Mouse (Mus musculus) embryo, embryonic 9.5 days (tissue): ENCODE measurements at regions not wholly inside any gene's neighbourhood (a gene's known extent, or its start where the extent isn't known, plus 50 kb on each side); places are given as distances from the start of the nearest gene placed in this dataset.

Experiments
- DNase-seq: peaks from one replicate; pipeline ENCODE4 v3.0.0-alpha.2; 2017; ENCODE audit errors: extremely low spot score

DNA sequence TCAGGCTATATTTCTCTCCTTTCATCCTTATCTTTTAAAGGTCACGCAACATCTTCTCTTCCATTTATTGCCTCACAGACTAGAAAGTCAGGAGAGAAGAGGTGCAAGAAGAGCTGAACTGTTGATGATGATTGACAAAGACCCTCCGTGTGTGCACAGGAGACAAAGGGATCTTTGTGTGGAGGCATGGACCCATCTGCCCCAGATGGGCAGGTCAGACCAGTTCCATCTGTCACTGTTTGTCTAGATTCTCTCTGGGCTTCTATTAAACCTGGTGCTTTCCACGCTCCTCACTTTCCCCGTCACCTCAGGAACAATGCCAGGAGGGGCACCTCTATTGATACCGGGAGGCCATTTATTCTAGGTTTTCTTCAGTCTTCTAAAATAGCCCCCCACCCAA is 364.1 kb upstream of the Pik3r1 start:
- no peak for DNase-seq

DNA sequence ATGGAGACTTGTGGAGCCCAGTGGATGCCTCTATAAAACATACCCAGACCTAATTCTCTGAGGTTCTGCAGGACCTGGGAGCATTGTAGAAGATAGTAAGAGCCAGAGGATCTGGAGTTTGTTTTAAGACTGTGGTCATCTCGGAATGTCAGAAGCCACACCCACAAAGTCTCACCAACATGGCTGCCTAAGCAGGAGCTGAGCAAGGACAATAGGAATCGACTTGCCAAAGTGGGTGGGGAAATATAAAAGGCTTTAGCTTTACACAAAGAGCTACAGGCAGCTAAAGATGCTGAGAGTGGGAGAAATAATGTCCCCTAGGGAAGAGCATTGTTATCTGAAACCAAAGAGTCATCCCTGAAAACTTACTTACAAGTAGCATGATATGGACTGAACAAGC is 364.7 kb upstream of the Pik3r1 start:
- no peak for DNase-seq

DNA sequence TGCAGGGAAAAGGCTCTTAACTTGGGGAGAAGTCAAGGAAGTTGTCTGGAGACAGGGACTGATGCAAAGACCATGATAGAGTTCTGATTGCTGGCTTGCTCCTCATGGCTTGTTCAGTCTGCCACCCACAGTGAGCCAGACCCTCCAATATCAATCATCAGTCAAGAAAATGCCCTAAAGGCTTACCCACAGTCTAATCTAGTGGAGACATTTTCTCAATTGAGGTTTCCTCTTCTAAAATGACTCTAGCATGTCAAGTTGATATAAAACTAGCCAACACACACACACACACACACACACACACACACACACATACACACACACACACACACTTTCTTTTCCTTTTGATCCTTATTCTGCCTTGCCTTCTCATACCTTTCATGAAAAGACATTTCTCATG is 367.2 kb upstream of the Pik3r1 start:
- DNase-seq: no peak

DNA sequence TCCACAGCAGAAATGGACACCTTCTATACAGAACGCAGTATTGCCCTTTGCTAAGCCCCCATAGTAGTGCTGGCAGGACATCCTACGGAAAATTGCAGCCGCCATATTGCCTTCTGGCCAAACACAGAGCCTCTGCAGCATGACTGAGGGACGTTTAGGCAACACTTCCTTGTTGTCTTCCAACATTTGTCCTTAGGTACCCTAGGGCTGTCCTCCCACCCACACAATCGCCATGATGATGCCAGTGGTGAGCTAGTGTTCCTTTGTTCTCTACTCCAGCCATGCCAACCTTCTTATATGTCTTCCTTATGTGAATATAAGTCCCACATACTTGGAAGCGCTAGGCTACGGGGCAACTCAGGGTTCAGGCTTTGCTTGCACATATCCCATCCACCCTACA is 375.0 kb upstream of the Pik3r1 start:
- no peak for DNase-seq

DNA sequence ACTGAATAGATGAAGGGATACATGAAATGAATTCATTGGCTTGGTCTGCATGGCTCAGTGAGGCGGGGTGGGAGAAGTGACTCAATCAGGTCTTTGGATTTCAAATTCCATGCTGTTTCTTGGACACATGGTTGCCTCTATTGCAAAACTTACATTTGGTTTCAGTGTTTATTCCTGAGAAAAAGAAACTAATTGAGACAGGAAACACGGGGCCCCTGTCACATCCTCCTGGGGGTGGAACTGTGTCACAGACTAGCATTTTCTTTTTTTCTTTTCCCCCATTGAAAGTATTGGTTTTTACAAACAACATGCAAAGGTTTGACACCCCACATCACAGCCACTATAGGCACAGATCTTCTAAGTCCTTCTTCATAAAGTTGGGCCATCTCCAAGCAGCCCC is 375.8 kb upstream of the Pik3r1 start:
- DNase-seq: no peak

DNA sequence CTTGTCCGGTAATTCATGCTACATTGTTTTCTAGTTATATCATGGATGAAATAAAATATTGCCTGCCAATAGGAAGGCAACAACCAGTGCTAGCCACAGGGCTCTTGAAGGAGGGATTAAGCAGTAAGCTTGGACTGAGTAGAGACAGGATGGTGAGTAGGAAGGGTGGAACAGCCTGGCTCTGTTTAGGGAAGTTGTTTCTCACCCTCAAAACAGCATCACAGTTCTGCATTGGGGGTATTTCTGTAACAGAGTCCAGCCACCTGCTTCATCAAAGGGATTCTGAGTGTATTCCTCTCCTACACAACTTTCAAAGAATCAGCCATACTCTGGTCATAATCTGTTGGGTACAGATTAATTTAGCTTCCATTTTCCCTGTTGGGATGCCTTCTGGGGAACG is 380.0 kb upstream of the Pik3r1 start:
- DNase-seq: no peak

DNA sequence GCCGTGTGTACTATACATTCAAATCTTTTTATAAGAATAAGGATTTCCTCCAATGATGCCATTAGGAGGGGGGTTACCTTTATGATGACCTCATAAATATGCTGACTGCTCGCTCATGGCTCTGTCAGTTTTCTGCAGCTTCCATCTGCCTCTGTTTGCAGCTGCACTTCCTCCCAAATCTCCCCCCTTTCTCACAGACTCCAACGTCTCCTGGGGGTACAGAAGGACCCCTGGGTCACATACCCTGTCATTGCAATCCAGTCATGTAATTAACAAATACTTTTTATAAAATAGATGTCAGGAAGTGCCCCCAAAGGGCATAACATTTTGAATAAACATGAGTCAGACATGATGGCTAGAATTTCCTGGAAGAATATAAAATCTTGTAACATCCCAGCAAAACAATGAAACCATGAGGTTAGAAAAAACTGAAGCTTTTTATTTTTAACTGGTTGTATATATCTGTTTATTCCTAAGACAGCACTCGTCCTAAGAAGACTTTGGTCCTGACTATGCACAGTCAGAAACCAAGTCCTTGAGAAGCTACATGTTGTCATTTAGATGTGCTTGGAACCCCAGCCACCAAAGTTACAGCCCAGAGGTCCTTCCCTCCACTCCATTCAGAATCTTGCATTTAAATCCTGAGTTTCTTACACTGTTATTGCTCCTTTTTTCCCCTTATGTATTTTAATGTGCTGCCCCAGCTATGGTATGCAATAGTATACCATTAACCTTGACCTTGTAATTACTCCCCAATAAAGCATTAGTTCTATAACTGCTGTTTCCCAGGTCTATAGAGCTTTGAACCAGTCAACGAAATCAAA is 386.0 kb upstream of the Pik3r1 start:
- DNase-seq: no peak

DNA sequence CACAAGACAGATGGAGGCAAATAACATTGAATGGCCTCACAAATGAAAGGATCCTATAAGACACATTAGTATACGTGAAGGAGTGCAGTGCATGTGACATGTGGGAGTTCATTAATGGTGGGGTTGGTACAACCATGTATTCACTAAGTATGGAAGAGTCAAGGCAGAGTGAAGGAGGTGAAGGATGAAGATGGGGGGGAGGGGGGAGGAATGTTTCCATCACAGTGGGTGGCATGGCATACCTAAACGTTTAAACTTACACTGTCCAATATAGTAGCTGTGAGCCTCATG is 386.5 kb upstream of the Pik3r1 start:
- DNase-seq: no peak

DNA sequence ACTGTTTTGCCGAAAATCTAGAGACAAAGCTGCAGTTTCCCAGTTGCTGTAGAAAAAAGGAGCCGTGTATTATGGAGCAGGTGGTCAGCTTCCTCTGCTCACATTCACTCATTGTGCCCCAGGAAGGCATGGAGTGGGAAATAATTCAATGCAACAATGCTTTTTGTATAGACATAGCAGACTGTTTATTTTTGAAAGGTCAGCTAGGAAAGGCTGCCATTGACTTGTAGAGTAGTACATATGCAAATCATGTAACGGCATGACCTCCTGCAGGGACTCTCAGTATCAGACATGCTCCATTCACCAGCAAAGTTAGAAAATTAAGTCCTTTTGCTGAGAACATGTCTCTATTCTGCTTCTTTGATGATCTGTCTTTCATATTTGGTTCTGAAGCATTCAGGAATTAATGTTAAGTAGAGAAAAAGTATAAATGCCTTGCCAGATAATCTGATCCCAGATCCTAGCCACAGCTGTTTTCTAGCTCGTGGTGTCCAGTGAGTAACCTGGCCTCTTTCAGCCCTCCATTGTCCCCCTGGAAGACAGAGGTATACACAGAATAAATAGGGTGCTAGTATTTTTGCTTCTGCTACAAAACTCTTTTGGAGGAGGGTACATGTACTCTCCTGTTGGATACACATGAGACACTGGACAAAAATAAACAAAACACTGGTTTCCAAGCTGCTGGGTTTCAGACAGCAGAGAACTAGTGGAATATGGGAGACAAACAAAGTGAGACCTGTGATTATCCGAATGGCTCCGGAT is 389.5 kb upstream of the Pik3r1 start:
- no peak for DNase-seq

DNA sequence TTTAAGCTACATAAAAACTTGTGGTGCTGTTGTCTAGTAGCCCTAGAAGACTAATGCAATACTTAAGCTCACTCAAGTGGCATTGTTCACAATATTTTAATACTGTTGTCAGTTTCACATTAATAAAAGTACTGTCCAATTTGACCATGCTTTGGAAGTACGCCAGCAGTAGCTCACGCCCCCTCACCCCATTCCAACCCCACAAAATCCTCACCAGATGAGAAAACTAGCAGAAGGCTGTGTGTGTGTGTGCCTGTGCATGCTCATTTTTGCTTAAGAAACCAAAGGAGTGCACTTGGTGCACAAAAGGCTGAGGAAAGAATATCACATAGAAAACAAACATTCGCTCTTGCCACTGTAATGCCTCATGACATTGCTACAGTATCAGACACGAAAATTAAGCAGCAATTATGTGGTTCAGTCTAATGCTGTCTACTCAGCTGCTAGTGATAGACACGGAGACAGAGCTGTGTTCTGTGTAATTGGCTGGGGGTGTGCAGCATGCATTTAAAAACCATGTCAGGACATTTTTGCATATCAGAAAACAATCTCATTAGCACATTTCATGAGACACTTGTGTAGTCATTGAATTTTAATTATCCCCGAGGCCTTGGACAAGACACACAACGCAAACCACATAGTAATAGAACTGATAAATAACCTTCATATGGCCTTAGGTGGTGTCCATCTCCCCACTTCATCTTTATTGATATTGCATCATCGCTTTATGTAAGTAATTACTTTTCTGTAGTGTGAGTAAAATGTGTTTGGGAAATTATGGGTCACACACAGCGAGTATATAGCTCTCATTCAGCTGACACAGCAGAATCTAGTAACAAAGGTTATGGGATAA is 405.6 kb upstream of the Pik3r1 start:
- no peak for DNase-seq

DNA sequence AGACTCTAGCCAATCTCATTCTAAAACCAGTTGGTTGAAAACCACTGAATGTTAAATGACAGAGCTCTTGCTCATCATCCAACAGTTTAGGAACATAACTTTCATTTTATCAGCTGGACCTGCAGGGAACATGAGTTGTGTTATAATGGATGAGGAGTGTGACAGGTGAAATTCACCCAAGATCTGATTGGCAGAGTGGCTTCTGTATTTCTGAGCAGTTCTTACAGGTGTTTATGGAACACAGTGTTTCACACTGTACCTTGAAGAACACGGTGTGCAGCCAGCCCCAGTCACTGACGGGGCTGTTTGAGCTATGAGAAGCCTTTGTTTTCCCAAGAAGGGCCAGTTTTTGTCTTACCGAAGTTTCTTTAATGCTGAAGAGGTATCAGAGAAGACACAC is 406.4 kb upstream of the Pik3r1 start:
- no peak for DNase-seq

DNA sequence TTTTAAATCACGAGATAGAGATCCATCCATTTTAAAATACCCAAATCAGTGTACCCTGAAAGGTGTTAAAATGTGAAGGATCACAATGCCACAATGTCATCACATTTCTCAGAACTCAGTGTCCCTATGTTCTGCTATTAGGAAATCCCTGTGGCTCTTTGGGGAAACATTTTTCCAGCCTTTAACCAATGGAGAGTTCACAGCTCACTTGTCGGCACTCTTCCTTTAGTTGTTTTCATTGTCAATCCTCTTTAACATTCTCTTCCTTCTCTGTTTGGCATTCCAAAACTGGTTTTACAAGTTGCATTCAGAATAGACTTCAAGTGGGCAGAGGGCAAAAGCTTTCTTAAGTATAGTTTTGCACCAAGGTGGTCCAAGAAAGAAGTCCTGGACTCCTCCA is 406.9 kb upstream of the Pik3r1 start:
- DNase-seq: no peak

DNA sequence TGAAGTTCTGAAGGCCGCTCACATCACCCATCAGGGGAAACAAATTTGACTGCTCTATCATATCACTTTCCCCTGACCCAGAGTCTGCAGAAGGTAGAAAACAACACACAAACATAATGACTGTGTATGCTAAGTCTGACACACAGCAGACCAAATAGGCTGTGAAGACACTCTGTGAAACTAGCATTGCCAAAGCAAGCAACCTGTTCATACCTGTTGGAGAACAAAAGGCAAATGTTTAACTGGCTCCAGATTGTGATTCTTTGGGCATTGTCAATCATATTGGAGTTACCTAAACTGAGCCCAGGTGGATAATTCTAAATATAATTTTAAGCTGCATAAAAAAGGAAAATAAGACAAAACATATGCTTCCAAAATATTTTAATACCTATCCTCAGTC is 407.4 kb upstream of the Pik3r1 start:
- DNase-seq: no peak

DNA sequence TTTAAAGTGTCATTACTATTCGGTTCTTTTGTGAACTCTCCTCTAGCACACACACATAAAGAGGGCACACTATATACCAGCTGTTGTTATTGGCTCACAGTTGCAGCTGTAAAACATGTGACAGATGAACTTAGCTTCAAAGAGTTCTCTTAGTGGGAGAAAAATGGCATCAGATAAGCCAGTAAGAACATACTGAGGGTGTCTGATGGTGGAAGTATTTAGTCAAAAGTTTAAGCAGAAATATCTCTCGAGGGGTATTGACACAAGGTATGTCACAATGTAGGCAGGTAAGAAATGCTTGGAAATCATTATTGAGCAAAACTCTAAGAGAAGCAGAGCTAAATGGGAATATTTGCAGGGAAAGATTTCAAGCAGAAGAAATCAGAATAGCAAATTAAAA is 408.4 kb upstream of the Pik3r1 start:
- no peak for DNase-seq

DNA sequence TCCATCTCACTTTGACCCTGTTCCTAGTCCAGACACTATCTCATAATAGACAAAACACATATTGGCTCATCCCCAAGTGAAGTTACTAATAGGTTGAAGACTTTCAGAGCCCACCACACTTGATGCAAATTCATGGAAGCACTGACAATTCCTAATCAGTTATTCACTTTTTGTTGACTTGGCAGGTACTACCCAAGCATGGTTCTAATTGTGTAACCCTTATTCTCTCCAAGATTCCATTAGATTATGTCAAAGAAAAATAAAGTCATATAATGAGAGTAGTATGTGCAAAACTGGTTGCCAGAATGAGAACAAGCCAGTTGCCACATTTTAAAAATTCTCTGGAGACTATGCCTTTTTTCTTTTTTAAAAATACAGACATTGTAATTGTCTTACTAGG is 426.7 kb upstream of the Pik3r1 start:
- DNase-seq: no peak

DNA sequence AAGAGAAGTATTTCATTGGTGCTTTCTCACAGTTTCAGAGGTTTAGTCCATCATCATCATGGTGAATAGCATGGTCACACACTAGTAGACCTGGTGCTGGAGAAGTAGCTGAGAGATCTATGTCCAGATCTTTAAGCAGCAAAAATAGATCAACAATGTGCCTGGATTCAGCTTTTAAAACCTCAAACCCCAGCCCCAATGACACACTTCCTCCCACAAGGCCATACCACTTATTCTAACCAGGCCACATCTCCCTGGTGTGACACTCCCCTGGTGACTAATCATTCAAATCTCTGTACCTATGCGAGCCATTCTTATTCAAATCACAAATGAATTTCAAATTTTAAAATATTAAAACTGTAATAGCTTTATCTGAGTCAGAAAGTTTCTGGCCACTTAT is 434.3 kb upstream of the Pik3r1 start:
- DNase-seq: no peak

DNA sequence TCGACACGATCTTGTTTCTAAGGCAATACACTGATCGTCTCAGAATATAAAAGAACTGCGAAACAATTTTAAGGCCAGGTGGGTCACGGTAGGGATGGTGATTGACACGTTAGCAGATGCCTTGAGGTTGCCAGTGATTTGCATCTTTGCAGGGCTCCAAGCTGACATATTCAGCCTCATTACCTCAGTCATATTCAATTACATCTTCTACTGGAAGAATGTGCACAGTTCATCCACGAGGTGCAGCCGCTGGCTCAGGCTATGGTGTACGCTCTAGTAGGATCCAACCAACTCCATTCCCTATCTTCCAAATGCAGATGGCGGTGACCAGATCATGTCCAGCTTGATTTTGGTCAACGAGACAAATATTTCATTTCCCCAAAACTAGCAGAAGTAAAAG is 450.5 kb upstream of the Pik3r1 start:
- no peak for DNase-seq

DNA sequence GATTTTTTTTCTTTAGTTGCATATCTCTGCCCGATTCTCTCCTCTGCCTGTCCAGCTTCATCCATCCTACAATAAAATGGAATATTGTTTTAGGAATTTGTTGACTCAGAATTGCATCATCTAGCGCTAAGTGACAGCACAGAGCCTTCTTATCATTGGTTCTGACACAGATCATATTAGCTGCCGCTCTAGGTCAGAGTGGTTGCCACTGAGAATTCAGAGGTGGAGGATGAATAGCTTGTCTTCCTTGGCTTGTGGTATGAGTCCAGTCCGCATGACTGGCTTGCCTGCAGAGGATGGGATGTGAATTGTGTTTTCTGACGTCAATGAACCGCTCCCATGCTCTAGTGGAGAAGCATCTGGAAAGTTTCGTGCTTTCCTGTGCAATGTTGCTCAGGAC is 462.3 kb upstream of the Cd180 start:
- no peak for DNase-seq

DNA sequence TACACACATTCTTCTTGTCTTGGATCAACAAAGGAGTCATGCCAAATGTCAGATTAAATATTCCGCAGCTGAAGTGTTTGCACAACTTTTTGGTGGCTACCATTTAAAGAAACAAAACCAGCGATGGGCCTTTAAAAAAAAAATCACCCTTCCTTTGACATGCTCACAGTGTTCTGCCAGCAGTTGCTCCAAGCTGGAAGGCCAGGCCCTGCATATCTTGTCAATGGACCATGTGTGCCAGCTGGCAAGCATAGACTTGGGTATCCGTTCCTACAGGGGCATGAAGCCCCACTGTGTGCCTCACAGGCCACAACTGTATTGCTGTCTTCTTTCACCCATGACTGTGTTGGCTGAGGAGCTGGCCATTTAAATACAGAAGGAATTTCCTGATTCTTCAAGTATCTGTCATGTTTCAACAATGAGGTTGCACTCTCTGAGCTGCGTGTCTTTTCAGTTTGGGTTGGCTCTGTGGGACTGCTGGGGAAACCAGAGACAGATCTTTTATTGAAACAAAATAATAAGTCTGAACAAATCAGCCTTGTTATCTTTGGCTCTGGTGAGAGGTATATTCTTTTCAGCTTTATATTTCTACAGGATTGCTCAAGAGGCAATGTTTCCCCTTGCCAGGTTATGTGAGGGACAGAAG is 460.9 kb upstream of the Cd180 start:
- no peak for DNase-seq

DNA sequence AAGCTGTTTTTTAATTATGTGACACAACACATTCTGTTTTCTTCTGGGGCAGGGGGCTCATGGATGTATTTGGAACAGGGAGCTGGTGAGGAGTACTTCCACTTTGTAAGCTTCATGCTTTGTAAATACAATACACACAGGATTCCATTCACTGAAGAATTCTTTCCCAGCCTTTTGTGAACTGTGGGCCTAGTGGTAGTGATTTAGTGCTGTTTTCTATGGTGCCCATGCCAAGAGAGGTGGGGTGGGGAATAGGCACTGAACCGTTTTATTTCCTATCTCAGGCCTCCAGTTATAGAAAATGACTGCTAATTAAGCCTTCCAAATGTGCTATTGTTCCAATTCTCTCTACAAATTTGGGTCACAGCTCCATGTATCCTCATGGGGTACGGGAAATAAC is 442.5 kb upstream of the Cd180 start:
- no peak for DNase-seq

DNA sequence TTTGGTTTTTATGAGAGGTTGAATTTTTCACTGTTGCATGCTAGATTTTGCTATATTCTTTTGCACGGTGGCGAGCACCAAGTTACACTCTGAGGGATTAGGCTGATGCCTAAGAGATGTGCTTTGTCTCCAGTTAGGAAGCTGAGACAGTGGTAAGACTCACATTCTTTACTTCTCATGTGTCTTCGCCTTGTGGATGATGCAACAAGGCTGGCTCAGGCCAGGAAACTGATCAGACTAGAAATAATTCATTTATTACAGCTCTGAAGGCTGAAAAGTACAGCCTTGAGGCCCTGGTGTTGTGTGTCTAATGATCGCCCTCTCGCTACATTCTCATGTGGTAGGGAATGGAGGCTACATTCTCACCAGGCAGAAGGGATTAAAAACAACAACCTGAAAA is 441.6 kb upstream of the Cd180 start:
- no peak for DNase-seq
